Mouse (Mus musculus) heart, postnatal 10 days (tissue): Measurements from ENCODE around the gene Rdh11. TPM values are rescaled to one million over a fixed set of nuclear protein-coding genes. Genes with fewer than 3 reads are reported as not detected.
"Not testable (repeated sequence)": the region's sequence is repeated elsewhere in the genome, so short reads cannot be mapped to it uniquely, and the experiment has no call there.

ENCODE experiments used
- DNase-seq, 2 experiments: peaks; one replicate each; pipeline ENCODE4 v3.0.0; 2021
- intact Hi-C: fragments of 180-260 bp; cut with DNase I; formaldehyde crosslinking; loops from one replicate; pipeline ENCODE4 v1.15.1; 2025
- total RNA-seq, 2 experiments: library from RNA; stranded (reverse); gene quantifications; 2 replicates each; pipeline ENCODE4 v1.2.3; 2021

The Rdh11 gene
- 1 to 10 TPM; 7.2 to 8.5 TPM for total RNA-seq

DNA sequence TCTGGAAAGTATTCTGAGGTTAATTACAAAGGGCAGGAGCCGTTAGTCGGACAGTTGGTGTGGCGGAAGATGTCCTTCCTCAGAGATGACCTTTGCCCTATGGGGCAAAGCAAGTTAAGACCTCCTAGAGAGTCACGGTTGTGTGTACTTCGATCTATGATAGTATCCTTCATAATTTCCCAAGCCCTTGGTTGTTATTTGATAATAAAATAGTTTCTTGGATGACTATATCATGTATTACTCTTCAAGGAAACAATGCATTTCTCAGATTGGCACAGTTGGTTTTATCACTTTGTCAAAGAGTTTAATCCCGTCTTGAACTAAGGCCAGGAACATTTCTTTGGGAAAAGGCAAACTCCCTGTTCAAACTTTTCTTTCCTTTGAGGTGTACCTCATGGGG is at the start of gene Rdh11:
Gene Rdh11 (minus strand): TSS at position 101 of the 400 bp plus-strand sequence.
- no peak for DNase-seq
- intact Hi-C loops, result no loop called here

- no peak for DNase-seq
- intact Hi-C loops, result no loop called here
Observed at GRCm38 (mm10) chr12:79235485-79236080, 43.5 kb upstream of the Rdh11 start.

DNA sequence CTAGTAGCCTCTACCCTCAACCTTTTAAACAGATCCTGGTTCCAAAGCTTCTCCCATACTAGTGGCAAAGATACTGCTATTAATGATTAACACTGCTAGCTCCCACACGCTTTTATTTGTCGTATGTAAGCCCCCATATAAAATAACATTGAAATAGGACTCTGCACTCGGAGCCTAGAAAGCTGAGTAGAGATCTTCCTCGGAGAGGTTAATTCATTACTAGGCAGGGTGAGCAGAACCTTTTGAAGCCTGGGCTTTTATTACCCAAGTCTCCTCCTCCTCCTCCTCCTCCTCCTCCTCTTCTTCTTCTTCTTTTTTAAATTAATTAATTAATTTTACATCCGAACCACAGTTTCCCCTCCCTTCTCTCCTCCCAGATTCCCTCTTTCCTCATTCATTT is 25.4 kb upstream of the Rdh11 start:
- intact Hi-C loops, result no loop called here
- no peak for DNase-seq

GRCm38 (mm10) chr12:79211447-79211846 is 19.4 kb upstream of the Rdh11 start:
- intact Hi-C loops, result no loop called here
- no peak for DNase-seq

DNA sequence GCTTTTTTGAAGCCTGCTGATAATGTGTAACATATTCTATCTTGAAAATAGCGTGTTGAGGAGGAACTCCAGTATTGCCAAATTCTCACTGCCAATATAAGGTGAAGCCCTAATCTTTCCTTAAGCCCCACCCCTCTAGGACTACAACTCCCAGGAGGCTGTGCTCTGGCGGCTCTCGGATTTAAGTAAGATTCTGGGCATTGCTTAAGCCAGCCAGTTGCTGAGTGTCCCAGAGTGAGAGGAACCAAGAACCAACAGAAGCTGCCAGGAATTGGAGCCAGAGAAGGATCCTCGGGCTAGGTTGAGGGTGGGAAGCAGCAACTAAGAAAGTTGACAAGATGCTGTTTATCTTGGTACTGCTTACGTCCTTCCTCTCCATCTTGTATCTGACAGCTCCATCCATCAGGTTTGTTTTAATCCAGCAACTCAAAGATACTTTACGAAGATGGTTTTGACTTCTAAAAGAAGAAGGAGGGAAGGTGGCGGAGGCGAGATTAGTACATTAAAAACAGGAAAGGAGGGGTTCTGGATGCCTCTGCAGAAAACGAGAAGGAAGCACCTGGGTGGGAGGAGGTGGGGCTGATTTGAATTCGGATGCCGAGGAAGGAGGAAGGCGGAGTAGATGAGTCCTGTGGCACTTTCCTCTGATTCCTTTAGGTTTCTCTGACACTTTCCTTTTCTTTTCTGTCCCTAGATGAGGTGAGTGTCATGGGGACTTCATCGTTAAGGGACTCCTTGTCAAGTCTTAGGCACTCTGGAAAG is 16.8 kb upstream of the Rdh11 start, which contains the start of gene Rdh12:
Gene Rdh12 (plus strand): TSS at position 212 of the 762 bp plus-strand sequence.
- peak; percentile 22 to 30 for DNase-seq
- intact Hi-C loops, result no loop called here

DNA sequence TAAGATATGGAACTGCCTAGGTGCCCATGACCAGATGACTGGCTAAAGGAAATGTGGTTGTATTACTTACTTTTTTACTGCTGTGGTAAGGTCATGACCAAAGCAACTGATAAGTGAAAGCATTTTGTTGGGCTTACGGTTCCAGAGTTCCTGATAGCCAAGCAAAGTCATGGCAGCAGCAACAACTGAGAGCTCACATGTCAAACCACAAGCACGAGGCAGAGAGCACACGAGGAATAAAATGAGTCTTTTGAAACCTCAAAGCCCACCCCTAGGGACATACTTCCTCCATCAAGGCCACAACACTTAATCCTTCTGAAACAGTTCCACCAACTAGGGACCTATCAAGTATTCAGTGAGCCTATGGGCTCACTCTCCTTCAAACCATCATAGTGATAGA is 9.8 kb upstream of the Rdh11 start:
- intact Hi-C loops, result no loop called here
- no peak for DNase-seq

DNA sequence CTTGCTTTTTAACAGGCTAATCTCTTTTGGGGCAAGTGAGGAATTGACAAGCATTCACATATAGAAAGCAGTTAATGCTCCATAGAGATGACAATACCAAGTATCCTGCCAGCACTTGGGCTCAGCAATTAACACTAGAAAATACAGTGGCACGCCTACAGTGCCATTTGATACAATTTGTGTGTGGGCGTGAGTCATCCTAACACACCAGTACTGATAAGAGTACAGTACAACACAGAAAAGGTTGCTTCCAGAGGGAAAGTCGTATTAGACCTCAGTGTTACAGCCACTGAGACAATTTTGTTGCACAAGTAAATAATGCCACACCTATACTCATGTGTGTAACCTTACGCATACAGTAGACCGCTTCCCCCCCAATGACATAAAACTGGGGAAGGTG is 5.0 kb upstream of the Rdh11 start:
- intact Hi-C loops, result no loop called here

GRCm38 (mm10) chr12:79193441-79193840 is 1.3 kb upstream of the Rdh11 start:
- intact Hi-C loops, result loop anchor here (1.0 kb wide), 1 partner anchor 68 kb away; no protein-coding TSS in a partner anchor

More for the DNA sequence above, 5.0 kb upstream of the Rdh11 start:
- no peak for DNase-seq

DNA sequence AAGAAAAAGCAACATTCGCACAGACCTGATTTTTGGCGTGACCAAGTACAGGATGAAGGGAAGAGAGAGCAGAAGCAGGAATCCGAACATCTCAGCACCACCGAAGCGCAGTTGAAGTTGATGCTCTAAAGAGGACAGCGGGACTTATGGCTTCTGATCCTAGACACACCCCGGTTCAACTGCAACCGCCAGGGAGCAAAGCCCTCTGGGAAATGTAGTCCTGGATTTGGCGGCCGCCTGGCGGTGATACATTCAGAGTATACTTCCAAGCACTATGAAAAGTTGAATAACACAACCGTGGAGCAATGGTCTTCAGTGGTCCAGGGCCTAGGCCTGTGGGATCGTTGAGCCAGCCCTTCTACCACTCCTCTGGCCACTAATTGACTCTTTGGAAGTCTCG is 392 bp downstream of the Rdh11 start:
- intact Hi-C loops, result no loop called here
- peak; percentile 83 to 86 for DNase-seq

More at GRCm38 (mm10) chr12:79193441-79193840, 1.3 kb upstream of the Rdh11 start:
- peak; percentile 73 to 82 for DNase-seq

DNA sequence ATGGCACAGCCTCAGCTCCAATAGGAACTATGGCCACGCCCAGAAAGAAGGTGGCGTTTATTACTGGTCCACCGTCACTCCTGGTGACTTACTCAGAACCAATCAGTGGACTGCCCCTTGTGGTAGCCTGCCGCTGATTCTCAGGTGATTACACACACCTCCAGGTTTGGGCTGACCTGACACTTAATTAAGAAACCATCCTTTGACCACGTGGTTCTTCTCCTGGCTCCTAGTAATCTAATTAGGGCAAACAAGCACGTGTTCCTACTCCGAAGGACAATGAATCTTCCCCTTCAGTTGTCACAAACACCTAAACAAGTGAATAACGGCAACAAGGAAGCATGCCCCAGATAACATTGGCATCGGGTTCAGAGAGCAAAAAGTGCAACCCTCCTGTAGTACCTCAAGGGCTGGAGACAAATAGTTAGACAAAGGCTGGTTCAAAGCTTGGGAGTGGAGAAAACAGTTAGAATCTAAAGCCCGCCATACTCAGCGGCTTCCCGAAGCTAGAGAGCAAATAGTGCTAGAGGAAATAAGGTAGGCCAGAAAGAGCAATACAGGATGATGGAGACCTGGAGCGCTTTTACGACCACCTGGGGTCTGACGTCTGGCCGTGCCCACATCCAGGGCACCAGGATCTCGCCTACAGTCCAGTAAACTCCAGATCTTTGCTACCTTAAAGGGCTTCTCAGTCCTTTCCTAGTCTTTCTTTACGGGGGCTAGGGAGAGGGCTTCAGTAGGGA is 991 bp downstream of the Rdh11 start:
- DNase-seq, result peak; percentile 26 to 57
- intact Hi-C loops, result no loop called here

GRCm38 (mm10) chr12:79185160-79185559 is 6.9 kb downstream of the Rdh11 start:
- DNase-seq, result not testable (repeated sequence)

GRCm38 (mm10) chr12:79175998-79176397 is 16.1 kb downstream of the Rdh11 start:
- no peak for DNase-seq
- intact Hi-C loops, result no loop called here

More at GRCm38 (mm10) chr12:79185160-79185559, 6.9 kb downstream of the Rdh11 start:
- intact Hi-C loops, result not testable (repeated sequence)

GRCm38 (mm10) chr12:79173721-79174120 is 18.4 kb downstream of the Rdh11 start:
- intact Hi-C loops, result no loop called here

GRCm38 (mm10) chr12:79172019-79172941 is 19.8 kb downstream of the Rdh11 start, which contains the start of gene Vti1b:
Gene Vti1b (minus strand): TSS chr12:79172667.
- intact Hi-C loops, result no loop called here

More at GRCm38 (mm10) chr12:79173721-79174120, 18.4 kb downstream of the Rdh11 start:
- DNase-seq, result peak in 1 of 2 experiments; percentile 11

GRCm38 (mm10) chr12:79171269-79171995 is 20.7 kb downstream of the Rdh11 start:
- intact Hi-C loops, result no loop called here
- no peak for DNase-seq

More at GRCm38 (mm10) chr12:79172019-79172941, 19.8 kb downstream of the Rdh11 start, which contains the start of gene Vti1b:
- peak; percentile 95 to 96 for DNase-seq

DNA sequence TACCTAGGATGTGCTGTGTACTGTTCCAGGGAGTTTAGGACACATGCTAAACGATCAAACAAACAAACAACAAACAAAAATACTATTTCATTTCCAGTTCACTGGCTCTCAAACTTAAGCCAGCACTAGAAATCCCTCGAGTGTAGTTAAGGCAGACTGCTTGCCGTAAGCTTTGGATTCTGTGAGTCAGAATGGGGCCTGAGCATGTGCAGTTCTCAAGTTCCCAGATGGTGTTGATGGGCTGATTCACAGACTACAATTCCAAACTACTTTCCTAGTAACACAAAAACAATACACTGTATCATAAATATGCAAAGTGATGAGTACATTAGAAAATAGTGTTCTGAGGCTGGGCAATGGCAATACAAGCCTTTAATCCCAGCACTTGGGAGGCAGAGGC is 21.7 kb downstream of the Rdh11 start:
- DNase-seq, result no peak
- intact Hi-C loops, result no loop called here

DNA sequence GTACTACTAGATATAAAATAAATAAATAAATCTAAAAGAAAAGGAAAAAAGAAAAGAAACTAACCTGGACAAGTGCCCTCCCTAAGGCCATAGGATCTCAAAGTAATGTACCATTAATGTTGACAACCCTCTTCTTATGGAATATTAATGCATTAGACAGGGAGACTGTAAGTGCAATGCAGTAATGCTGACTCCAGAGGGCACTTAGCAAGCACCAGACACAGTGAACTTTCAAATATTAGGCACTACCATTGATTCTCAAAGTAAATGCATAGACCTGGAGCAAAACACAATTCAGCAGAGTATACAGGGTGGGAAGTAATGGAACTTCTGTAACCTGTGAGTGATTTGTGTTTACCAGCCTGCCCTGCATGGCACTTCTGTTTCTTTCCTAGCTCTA is 22.9 kb downstream of the Rdh11 start:
- no peak for DNase-seq
- intact Hi-C loops, result no loop called here

DNA sequence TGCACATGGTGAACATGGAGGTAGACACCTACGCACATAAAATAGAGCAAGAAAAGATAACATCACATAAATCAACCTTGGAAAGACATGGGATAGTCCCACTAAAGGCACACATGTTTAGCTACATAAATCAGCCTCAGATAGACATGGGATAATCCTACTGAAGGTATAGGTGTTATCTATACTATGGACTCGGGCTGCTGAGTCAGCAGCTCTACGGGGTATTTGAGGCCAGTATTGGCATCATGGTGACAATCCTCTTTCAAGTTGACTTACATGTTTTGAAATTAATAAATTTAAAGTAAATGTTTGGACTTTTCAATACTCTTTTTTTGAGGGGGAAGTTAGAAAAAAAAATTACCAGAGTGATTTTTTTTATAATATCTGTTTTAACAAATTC is 29.2 kb downstream of the Rdh11 start:
- intact Hi-C loops, result no loop called here
- DNase-seq, result no peak

DNA sequence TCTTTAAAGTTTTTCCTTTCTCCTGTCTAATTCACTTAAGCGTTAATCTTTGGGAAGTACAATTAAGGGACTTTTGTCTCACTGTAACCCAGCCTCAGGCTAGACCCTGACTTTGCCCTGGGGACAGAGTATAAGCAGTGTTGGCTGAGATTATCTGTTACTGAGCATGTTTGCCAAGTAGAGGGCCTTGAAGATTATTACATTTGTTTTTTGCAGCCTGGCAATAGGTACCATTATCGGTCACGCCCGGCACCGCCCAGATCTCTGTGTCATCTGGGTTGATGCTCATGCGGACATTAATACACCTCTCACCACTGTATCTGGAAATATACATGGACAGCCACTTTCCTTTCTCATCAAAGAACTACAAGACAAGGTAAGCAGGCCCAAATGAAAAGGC is 42.4 kb downstream of the Rdh11 start:
- intact Hi-C loops, result no loop called here

More for the DNA sequence above, 42.4 kb downstream of the Rdh11 start:
- DNase-seq, result no peak
